Mouse (Mus musculus) right cerebral cortex, postnatal 36 days (tissue): ENCODE results near the gene Acvr1.

ENCODE experiments used
- DNase-seq, 2 experiments: peaks; one replicate each; pipeline ENCODE4 v3.0.0; 2022; ENCODE audit warnings: low spot score in 2 of 2, mixed read lengths in 1 of 2

Acvr1 gene

DNA sequence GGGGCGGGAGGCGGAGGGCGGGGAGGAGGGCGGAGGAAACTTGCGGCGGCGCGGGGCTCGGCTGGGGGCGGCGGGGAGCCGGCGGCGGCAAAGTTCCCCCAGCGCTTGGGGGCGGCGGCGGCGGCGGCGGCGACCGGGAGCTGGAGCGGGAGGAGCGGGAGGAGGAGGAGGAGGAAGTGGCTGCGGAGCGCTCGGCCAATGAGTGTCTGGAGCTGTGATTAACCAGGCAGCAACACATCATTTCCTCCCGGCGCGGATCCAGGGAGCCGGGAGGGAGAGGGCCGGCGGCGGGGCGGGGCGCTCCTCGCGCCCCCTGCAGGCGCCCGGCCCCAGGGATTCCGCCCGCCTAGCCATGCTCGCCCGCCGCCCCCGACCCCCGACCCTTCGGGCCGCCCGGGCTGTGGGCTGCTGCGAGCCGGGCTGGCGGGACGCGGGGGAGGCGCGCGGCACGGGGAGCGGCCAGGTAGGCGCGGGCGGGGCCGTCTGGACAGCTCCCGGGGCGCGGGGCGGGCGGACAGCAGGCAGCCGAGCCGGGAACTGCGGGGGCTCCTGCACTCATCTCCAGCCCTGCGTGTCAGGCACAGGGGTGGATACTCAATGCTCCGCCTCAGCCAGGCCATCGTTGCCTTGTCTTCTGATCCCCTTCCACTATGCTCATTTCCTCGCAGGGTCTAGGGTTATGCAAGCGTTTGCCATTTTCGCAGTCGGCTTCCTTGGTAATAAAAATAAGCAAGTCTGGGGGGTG lies at the start of gene Acvr1, which contains the start of gene Upp2:
TSS of gene Acvr1 (minus strand) at position 92 of the 745 bp plus-strand sequence.
TSS of gene Upp2 (plus strand) at position 233 of the 745 bp plus-strand sequence.
- DNase-seq: peak; percentile 86 to 89

DNA sequence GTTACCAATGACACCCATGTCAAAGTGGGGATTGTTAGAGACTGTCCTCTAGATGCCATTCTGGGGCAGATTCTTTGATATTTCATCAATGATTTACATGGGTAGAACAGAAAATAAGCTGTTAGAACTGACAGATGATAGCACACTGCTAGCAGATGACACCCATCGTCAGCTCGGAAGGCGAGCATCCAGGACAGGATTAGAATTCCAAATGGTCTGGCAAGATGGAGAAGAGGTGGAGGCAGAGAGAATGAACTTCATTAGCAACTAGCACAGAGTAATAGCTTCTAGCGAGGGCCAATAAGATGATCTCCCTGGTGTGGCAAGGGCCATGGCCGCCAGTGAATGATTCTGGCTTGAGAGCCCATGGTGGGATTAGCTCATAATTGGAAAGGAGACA lies 48.8 kb upstream of the Acvr1 start:
- no peak for DNase-seq

GRCm38 (mm10) chr2:58614851-58615250 lies 47.9 kb upstream of the Acvr1 start:
- no peak for DNase-seq

GRCm38 (mm10) chr2:58613720-58614119 lies 46.8 kb upstream of the Acvr1 start:
- DNase-seq: peak in 1 of 2 experiments; percentile 4

DNA sequence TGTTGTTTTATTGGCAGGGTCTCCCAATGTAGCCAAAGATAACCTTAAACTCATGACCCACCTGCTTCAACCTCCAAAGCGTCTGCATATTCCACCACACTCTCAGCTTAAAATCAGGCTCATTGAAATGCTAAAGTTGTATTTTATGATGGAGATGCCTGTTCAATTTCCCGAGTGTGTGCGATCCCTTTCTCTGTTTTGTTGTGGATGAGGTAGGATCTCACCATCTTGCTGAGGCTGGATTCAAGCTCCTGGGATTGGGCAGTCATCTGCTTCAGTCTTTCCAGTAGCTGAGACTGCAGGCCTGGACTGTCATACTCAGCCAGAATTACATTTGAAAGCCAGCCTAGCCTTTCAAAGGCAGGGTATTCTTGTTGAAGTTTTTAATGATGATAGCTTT lies 37.8 kb upstream of the Acvr1 start:
- no peak for DNase-seq

DNA sequence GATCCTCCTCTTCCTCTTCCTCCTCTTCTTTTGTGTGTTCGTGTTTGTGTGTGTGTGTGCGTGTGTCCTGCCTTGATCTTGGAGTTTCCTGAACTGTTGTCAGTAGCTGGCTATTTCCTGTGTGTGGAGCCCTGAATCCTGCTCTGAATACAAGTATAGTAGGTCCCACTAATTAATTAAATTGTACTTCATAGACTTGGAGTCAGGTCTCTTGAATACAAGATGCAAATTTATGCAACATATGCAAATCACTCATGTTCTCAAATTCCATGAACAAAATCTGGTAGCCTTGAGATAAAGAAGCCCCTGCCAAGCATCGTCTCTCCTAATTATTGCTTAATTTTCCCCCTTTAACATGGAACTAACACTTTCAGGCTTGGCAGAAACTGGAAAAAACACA lies 36.4 kb upstream of the Acvr1 start:
- no peak for DNase-seq

GRCm38 (mm10) chr2:58601382-58601781 lies 34.4 kb upstream of the Acvr1 start:
- no peak for DNase-seq

GRCm38 (mm10) chr2:58599639-58600038 lies 32.7 kb upstream of the Acvr1 start:
- no peak for DNase-seq

GRCm38 (mm10) chr2:58597556-58597955 lies 30.6 kb upstream of the Acvr1 start:
- DNase-seq: no peak

GRCm38 (mm10) chr2:58596774-58597342 lies 29.9 kb upstream of the Acvr1 start:
- peak in 1 of 2 experiments; percentile 11 for DNase-seq

- DNase-seq: no peak
Measured at GRCm38 (mm10) chr2:58595350-58595749, 28.4 kb upstream of the Acvr1 start.

GRCm38 (mm10) chr2:58590055-58590454 lies 23.1 kb upstream of the Acvr1 start:
- no peak for DNase-seq

DNA sequence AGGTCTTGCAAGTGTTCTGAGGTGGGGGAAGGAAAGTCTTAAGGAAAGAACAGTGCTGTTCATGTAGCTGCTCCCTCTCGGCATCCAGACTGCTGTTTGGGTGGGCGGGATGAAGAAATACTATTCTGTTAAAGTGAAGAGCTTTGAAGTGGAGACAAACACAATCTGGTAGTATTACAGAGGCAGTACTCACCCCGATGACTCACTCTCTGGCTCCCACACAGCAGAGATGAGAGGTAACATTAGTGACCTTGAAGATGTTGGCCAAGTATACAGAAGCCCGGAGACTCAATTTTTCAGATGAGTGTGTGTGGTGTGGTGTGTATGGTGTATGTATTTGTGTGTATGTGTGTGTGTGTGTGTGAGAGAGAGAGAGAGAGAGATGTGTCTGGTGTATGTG lies 22.7 kb upstream of the Acvr1 start:
- DNase-seq: peak; percentile 51 to 54

- DNase-seq: peak; percentile 56 to 76
Measured at GRCm38 (mm10) chr2:58586311-58586710, 19.4 kb upstream of the Acvr1 start.

DNA sequence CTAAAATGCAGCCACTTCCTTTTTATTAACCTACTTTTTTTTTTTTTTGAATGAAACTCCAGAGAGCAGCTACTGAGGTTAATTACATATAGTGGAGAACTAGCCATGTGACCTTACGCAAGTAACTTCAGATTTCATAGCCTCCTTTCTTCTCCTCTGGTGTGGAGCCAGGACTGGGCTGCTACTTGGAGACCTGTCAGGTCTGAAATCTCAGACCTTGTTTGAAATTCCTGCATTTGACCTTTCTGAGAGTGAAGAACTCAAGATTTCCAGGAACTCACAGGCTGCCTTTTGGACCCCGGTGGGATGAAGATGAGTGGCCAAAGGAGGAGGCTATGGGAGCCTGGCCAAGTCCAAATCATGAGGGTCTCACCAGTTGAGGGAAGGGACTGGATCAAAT lies 7.2 kb upstream of the Acvr1 start:
- DNase-seq: no peak

DNA sequence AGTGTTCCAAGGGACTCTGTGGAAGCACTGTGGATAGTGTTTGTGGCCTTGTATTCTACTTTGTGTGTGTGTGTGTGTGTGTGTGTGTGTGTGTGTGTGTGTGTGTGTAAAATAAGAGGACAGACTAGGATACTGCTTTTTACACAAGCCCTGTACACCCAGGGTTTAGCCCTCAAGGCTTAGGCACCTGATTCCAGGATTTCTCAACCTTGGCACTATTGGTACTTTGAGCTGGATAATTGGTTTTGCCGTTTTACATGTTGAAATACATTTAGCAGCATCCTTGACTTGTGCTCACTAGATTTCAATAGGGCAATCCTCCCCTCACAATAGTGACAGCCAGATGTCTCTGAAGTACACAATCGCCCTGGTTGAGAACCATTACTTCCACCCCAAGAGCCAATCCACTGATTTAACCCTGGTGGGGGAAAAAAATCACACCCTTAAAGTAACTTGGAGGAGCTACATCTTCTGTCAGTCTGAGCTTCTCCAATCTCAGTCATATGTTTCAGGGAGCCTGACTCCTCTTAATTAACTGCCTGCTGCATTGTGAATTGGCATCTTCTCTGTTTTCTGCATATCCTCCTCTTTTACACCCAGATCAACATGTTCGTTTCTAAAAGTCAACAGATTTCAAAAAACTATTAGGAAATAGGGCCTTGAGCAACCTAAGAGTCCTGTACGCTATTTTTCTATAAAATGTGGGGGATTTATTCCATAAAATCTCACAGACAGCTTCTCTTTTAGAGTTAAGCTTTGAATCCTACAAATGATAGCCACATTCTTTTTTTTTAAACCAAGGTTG lies 2.1 kb upstream of the Acvr1 start:
- DNase-seq: no peak

DNA sequence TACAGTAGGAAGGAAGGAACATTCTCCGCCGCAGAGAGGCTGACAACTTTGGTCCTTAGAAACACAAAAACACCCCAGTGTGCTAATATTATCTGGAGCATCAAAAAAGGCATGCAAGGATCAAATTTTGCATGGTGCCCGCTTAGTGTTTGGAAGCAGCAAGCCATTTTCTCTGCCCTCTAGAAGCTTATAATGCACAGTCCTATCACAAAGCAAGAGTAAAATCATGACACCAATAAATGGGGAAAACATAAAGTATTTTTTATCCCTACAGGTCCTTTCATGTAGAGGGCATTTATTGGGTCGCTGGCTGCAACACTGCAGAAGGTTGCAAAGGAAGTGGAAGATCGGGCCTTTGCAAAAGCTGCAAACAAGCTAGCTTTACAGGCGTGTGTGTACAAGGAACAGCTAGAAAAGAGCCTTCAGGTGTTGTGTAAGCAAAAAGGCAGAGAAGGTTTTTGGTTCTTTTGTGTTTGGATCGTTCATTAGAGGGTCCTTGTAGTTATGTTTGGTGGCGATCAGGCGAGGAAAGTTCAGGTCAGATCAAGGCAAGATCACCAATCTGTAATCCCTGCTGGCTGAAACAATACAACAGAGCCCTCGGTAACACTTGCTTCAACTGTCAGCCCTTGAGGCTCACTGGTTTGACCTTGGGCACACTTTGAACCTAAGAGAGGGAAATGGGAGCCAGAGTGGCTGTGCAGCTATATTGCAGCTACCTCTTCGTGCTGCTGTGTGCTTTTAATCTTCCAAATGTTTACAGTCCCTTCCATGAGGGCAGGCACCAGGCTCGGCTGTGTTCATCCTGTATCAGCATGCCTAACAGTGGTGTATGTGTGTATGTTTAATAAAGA lies 1.1 kb upstream of the Acvr1 start:
- no peak for DNase-seq

GRCm38 (mm10) chr2:58566410-58567065 lies 419 bp downstream of the Acvr1 start:
- DNase-seq: peak; percentile 28 to 29

DNA sequence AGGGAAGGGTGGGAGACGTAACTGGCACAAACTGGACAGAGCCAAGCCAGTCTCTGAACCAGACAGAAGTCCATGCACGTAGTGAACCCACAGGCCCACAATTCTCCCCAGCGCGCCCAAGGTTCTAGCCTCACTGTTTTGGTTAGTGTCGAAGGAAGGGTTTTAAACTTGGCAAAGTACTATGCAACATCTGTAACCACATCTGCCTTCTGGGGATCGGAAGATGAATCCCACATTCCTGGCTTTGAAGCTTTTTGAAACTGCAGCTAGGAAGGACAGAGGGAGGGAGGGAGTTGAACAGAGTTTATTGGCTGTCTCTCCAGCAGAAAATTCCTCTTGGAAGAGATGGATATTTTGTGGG lies 928 bp downstream of the Acvr1 start:
- peak in 1 of 2 experiments; percentile 18 for DNase-seq

- DNase-seq: peak; percentile 60 to 77
Measured at GRCm38 (mm10) chr2:58565267-58565666, 1.7 kb downstream of the Acvr1 start.

DNA sequence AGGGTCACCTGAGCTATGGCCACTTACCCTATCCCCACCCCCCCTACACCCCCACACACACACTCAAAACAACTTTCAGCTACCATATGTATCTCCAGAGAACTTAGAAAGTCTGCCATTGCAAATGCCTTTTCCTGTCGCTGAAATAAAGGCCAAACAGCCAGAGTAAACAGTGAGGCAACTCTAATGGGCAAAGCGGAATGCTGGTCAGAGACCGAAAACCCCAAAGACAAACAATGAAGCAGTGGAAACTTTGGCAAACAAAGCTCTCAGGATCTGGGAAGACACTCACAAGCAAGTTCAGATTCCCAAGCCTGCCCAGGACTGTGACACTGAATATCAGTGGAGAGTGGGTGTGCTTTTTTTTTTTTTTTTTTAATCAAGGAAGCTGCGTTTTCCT lies 4.8 kb downstream of the Acvr1 start:
- no peak for DNase-seq
